Mouse (Mus musculus): ENCODE measurements at regions not wholly inside any gene's neighbourhood (a gene's known extent, or its start where the extent isn't known, plus 50 kb on each side); places are given as distances from the start of the nearest gene placed in this dataset.

DNA sequence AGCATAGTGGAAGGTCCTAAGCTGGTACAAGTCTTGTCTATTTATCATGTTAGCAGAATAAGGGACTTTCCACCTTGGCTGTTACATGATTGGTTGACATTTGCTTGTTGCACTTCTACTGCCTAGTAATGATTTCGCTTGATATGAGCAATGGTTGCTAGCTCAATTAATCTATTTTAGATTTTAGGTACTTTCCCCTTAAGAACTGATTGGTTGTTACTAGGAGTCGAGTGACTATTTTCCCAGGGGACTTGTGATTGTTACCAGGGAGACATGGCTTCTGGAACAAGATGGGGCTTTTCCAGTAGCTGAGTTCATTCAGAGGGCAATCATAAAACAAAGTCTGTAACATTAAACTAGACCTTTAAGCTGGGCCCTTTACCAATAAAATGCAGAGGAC, 100.9 kb downstream of the Nup35 start:
- no peak for DNase-seq (ENCODE audit: low spot score)

DNA sequence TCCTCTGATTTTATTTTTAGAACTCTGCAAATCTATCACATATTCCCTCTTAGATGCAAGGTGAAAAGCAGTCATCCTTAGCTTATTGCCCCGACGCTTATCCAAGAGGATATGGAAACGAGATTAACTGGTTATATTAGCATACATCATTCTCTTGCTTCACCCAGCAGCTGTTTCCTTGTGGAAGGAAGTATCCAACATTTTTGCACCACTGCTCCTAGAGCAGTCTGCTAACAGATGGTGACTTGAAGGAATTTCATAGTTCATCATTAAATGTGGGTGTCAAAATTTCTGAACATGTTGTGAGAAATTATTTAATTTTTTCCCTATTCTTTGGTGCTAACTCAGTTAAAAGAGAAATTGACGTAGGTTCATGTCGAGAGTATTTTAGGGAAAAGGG, 107.0 kb downstream of the Nup35 start:
- DNase-seq (ENCODE audit: low spot score) = no peak

DNA sequence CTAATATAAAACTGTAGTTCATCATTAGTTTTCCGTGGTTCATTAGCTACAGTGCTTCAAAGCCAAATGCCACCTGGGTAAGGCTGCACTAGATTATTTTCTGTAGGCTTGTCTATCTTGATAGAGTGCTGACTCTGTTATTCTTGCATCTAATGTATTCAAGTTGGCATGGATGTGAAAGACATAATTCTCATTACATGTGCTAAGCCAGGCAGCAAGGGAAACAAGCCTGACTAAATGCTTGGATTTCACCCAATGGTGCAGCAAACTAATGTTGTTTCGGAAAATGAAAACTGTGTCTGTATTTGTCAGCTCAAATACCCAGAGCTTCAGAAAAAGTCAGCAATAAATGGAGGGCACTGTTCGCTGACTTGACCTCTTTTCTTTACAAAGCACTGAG, 114.3 kb downstream of the Nup35 start:
- no peak for DNase-seq (ENCODE audit: low spot score)

GRCm38 (mm10) chr2:80746737-80747136, 129.7 kb downstream of the Nup35 start:
- no peak for DNase-seq (ENCODE audit: low spot score)

- DNase-seq (ENCODE audit: low spot score) = no peak
Observed at GRCm38 (mm10) chr2:80762013-80762612, 145.1 kb downstream of the Nup35 start.

GRCm38 (mm10) chr2:80771176-80771575, 154.1 kb downstream of the Nup35 start:
- DNase-seq (ENCODE audit: low spot score) = no peak

DNA sequence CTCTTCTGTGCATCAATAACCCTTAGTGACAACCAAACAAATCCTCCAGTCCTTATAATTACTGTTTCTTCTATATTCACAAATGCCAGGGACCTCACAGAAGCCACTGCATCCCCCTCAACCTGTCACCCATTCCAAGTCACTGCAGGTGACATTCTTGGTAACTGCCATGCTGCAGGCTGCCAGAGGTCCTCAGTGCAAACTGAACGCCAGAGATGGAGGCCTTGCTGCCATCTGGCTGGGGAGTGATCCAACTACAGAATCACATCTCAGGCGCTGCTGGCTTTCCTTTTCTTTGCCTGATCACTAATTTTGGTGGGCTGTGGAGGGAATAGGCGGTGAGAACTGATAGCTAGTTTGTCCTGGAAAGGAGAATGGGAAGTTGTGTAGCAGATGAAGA, 155.4 kb downstream of the Nup35 start:
- no peak for DNase-seq (ENCODE audit: low spot score)

DNA sequence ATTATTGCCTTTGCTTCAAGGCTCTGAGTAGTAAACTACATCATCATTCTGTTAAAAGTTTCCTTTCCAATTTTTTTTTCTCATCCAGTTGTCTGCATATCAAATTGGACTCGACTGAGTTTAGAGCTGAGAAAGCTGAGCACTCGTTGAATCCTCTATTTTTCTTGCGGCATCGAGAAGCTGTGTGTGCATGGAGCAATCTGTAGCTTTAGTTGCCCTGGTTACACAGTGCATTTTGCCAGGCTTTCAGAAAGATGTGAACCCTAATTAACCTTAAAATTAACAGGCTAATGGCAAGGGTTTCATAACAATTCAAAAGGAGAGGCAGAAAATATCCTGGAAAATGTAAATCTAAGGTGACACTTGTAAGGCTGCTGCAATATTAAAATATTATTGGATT, 169.3 kb downstream of the Nup35 start:
- no peak for DNase-seq (ENCODE audit: low spot score)

GRCm38 (mm10) chr2:80793345-80794147, 176.5 kb downstream of the Nup35 start:
- DNase-seq (ENCODE audit: low spot score) = no peak

GRCm38 (mm10) chr2:80794148-80794507, 177.1 kb downstream of the Nup35 start:
- DNase-seq (ENCODE audit: low spot score) = no peak

DNA sequence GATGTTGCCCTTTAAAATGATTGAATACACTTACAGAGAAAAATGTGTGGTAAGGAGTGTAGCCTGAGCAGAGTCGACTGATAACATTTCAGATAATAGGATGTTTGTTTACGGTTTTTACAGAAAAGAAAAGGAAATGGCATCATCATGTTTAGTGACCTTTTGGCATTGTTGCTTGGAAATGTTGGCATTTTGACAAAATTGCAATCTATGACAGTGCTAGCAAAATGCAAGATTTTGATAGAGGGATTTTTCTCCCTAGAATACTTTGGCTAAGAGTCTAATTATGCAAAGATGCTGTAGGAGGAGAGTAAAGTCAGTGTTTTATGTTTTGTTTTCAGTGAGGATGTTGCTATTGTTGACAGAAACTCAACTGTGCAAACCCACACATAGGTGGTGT, 202.2 kb downstream of the Nup35 start:
- no peak for DNase-seq (ENCODE audit: low spot score)

DNA sequence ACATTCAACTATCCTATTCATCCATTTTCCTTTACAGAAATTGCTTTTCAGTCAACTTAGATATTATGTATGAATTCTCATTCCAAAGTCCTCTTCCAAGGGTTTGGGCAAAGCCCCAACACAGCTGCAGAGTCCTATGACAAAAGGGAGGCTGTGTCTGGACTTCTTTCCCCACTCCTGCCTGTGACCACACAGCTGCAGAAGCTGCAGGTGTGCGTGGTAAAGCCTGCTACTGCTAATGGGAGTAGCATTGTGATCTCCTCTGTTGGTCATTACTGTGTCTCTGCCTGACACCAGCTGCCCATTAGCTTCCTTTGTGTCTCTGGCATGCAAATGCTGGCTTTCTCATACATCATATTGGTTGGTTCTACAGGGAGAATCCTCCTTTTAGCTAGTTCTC, 234.0 kb downstream of the Nup35 start:
- DNase-seq (ENCODE audit: low spot score) = no peak

- DNase-seq (ENCODE audit: low spot score) = no peak
Observed at GRCm38 (mm10) chr2:80855214-80855613, 238.2 kb downstream of the Nup35 start.

DNA sequence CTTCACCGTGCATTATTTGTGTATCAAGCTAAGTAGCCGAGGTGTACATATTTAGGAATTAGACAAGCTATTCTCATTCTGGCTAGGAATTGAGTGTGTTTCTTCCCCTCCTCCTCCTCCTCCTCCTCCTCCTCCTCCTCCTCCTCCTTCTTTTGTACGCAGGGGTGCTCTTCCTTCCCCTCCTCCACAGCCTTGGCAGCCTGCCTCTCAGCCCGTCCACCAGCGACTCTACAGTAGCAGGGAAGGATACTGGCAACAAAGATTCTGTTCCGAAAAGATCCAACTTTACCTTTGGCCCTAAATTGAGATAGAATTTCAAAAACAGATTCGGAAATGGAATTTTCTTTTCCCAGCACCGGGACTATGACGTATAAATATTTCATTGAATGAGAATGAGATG, 253.0 kb downstream of the Nup35 start:
- DNase-seq (ENCODE audit: low spot score) = peak; percentile 30

DNA sequence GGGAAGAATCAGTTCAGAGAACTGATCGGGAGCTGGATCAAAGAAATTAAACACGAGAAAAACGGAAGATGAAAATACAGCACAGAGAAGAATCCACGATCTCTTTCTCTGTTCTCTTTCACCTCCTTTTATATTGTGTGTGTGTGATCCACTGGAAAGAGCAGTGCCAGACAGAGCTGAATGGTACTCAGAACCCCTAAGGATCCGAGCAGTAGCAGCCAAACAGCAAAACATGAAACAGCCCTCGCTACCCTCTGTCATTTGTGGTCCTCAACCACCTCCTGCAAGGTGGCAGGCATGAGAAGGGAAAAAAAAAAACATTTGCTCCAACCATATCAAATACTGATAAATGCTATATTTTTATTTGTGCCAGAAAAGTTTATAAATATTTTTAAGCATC, 253.4 kb downstream of the Nup35 start:
- no peak for DNase-seq (ENCODE audit: low spot score)

GRCm38 (mm10) chr2:80871356-80871755, 254.3 kb downstream of the Nup35 start:
- no peak for DNase-seq (ENCODE audit: low spot score)

DNA sequence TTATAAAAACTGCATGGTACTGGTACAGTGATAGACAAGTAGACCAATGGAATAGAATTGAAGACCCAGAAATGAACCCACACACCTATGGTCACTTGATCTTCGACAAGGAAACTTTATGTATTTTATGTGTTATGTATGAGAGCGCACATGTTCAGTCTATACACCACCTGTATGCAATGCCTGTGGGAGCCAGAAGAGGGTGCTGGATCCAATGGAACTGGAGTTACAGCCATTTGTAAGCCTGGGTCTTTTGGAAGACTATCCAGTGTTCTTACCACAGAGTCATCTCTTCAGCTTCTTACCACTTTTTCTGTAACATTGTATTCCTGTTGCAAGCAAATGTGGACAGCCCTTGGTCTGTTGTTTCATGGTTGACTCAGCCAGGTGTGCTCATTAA, 261.4 kb downstream of the Nup35 start:
- DNase-seq (ENCODE audit: low spot score) = no peak

DNA sequence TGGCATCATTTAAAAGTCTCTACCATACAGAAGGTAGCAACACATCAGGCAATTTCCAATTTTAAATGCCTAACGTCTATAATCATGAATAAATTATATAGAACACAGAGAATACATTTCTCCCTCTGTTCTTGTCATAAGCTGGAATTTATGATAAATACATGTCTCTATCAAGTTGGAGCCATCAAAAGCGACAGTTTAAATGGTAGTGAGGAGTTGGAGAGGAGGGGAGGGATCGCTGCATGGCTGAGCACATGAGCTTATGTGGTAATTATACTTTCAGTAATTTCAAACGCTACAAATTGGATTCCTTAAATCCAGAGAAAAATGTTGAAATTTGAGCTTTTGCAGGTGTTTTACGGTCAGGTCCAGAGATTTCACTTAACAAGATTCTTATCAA, 267.2 kb downstream of the Nup35 start:
- DNase-seq (ENCODE audit: low spot score) = no peak

DNA sequence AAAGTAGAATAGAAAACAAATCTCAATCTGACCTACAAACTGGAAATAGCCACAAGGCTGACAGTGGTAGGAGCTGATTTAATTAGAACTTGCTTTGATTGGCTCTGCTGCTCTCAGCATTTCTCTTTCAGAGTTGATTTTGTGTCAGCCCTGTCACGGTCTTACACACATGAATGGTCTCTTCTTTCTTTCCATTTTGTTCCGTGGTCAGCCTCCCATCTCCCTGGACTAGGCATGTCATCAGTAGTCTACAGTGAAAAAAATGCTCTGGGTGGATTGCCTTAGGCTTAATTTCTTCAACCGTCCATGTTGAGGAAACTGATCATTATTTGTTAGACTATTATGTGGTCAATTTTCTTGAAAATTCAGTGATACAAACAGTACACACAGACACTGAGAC, 285.0 kb downstream of the Nup35 start:
- DNase-seq (ENCODE audit: low spot score) = no peak

DNA sequence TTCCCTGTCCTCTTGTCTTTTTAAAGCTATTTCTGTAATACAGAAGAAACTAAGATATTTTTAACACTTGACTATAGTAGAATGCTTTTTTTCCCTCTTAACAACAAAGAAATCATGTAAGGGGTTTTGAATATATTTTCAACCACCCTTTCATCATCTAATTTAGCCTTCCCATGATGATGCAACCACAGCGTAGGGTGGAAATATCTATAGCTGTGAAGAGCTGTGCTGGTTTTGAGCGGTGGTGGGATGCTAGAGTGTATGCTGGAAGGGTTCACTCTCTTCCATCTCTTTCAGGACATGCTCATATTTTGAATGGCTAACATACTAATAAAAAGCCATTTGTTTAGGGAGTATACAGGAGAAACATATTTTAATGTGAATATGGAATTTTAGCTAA, 296.4 kb downstream of the Nup35 start:
- DNase-seq (ENCODE audit: low spot score) = no peak

GRCm38 (mm10) chr2:80945521-80945920, 328.5 kb downstream of the Nup35 start:
- no peak for DNase-seq (ENCODE audit: low spot score)

DNA sequence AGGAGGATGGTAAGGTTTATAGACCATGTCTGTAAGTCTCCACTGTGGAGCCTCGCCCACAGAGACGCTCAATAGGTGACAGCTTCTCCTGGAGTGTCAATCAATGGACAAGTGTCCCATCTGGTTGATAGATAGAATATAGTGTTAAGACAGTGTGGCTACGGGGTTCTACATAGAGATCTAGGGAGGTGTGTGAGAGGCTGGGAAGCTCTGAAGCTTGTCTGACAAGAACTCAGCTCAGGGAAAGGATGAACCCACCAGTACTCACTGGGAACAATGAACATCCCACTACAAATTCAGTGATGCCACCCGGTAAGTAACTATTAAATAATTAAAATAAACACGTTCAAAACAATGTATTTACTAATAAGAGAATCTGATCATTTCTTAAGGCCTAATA, 349.7 kb downstream of the Nup35 start:
- no peak for DNase-seq (ENCODE audit: low spot score)

- DNase-seq (ENCODE audit: low spot score) = no peak
Observed at GRCm38 (mm10) chr2:80967260-80967659, 350.2 kb downstream of the Nup35 start.

DNA sequence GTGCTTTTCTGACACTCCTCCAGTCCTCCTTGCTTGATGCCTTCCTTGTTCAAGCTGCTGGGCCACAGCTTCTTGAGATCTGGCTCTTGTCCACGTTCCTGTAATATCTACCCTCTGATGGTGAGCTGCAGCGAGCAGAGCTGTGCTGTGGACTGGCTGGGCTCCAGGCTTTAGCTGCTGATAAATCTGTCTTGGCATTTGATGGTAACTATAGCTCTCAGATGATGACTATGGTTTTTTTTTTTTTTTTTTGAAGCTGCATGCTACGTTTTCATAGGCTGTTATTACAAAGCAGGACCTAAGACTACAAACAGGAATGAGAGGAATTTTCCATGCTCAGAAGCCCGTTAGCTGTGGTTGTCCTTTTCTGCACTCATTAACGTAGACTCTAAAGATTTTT, 352.3 kb downstream of the Nup35 start:
- DNase-seq (ENCODE audit: low spot score) = peak; percentile 11
